Mouse (Mus musculus) forebrain, embryonic 13.5 days (tissue): ENCODE measurements around the gene Stk11ip. TPM values are rescaled to one million over a fixed set of nuclear protein-coding genes. Genes with fewer than 3 reads are reported as not detected.

Source experiments
- ATAC-seq: fragments of 200-750 bp; cut with Nextera tagmentation; 2 replicates; pipeline ENCODE4 v1.8.0; 2017
- H3K27ac ChIP-seq: fragments of 300-500 bp; sonication (generic); 2 replicates; pipeline ENCODE4 v1.5.1; 2015; ENCODE audit warnings: inconsistent platforms, mild to moderate bottlenecking, moderate library complexity
- H3K27me3 ChIP-seq: fragments of 300-500 bp; sonication (generic); 2 replicates; pipeline ENCODE4 v1.6.1; 2015; ENCODE audit warnings: mild to moderate bottlenecking, inconsistent platforms
- H3K36me3 ChIP-seq: fragments of 300-500 bp; sonication (generic); 2 replicates; pipeline ENCODE4 v1.6.1; 2015; ENCODE audit warnings: mild to moderate bottlenecking, inconsistent platforms; ENCODE audit not compliant: poor library complexity, severe bottlenecking
- H3K4me1 ChIP-seq: fragments of 300-500 bp; sonication (generic); 2 replicates; pipeline ENCODE4 v1.6.1; 2015; ENCODE audit warnings: inconsistent platforms
- H3K4me2 ChIP-seq: fragments of 300-500 bp; sonication (generic); 2 replicates; pipeline ENCODE4 v1.6.1; 2015; ENCODE audit warnings: inconsistent platforms, mild to moderate bottlenecking, moderate library complexity
- H3K4me3 ChIP-seq: fragments of 300-500 bp; sonication (generic); 2 replicates; pipeline ENCODE4 v1.5.1; 2015; ENCODE audit warnings: mild to moderate bottlenecking, inconsistent platforms
- H3K9ac ChIP-seq: fragments of 300-500 bp; sonication (generic); 2 replicates; pipeline ENCODE4 v1.6.1; 2015; ENCODE audit warnings: mild to moderate bottlenecking, inconsistent platforms
- H3K9me3 ChIP-seq: fragments of 300-500 bp; sonication (generic); replicated peaks from 2 replicates; pipeline ENCODE4 v1.6.1; 2016; ENCODE audit warnings: inconsistent platforms
- WGBS: fragments of 180-500 bp; shearing (Covaris S2); methylation state at CpG from one replicate; pipeline ENCODE4 v1.1.7; 2015; 5-methylcytosine and 5-hydroxymethylcytosine counted together
- polyA plus RNA-seq: library from polyadenylated mRNA; unstranded; fragments of >200 nt; fragmentation: Nextera tagmentation; extraction: Ambion mirVana; gene quantifications from 2 replicates; pipeline ENCODE4 v1.2.1, GENCODE M21; 2015

The Stk11ip gene
- polyA plus RNA-seq, 1 experiment from 2014 or later = 16.3 TPM

DNA sequence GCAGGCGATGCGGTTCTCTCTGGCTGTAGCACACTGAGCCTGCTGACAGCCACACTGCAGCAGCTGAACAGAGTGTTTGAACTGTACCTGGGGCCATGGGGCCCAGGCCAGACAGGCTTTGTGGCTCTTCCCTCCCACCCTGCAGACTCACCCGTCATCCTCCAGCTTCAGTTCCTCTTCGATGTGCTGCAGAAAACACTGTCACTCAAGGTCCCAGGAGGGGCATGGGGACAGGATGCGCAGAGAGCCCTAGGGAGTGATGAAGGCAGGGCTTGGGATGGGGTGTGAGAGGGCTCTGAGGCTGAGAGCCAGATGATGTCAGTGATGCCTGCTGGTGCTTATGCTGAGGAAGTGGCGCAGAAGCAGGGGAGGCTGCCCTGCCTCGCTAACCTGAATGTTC is 3.4 kb downstream of the Stk11ip start:
- 92% methylated on average over 7 of the region's 7 CpGs for WGBS
- no peak overlapping the region for H3K4me2 ChIP-seq
- no peaks in the 10 kb centered on the region for H3K9me3 ChIP-seq
- H3K36me3 ChIP-seq = peaks cover 29% of the 10 kb centered on the region
- no peaks in the 10 kb centered on the region for H3K27me3 ChIP-seq
- no peak overlapping the region for H3K9ac ChIP-seq
- no peak overlapping the region for H3K4me3 ChIP-seq
- H3K27ac ChIP-seq = no peak overlapping the region
- peaks cover 8% of the 10 kb centered on the region; the same call in 1 of the 2 replicates for H3K4me1 ChIP-seq
- ATAC-seq = no peak

DNA sequence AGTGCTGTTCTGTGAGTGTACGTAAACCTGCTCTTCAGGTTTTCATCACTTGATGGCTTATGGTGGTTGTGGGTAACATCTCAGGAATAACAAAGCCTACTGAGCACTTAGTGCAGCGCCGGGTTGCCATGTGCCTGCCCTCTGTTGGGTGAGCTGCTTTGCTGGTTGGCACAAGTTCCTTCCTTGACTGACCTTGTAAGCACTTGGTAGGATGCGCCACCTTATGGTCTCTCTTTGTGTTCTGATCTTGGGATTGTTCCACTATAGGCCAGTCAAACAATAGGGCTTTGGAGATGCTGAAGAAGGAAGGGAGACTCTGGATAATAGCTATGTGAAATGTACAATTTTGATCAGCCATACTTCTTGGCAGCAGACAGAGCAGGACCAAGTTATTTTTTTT is 9.2 kb downstream of the Stk11ip start:
- 73% methylated on average over 4 of the region's 4 CpGs for WGBS
- H3K9me3 ChIP-seq = no peaks in the 10 kb centered on the region
- no peaks in the 10 kb centered on the region for H3K27me3 ChIP-seq
- H3K4me1 ChIP-seq = no peaks in the 10 kb centered on the region
- H3K36me3 ChIP-seq = peaks cover 80% of the 10 kb centered on the region
- no peak overlapping the region for H3K9ac ChIP-seq
- no peak for ATAC-seq
- no peak overlapping the region for H3K4me3 ChIP-seq
- no peak overlapping the region for H3K27ac ChIP-seq
- no peak overlapping the region for H3K4me2 ChIP-seq

DNA sequence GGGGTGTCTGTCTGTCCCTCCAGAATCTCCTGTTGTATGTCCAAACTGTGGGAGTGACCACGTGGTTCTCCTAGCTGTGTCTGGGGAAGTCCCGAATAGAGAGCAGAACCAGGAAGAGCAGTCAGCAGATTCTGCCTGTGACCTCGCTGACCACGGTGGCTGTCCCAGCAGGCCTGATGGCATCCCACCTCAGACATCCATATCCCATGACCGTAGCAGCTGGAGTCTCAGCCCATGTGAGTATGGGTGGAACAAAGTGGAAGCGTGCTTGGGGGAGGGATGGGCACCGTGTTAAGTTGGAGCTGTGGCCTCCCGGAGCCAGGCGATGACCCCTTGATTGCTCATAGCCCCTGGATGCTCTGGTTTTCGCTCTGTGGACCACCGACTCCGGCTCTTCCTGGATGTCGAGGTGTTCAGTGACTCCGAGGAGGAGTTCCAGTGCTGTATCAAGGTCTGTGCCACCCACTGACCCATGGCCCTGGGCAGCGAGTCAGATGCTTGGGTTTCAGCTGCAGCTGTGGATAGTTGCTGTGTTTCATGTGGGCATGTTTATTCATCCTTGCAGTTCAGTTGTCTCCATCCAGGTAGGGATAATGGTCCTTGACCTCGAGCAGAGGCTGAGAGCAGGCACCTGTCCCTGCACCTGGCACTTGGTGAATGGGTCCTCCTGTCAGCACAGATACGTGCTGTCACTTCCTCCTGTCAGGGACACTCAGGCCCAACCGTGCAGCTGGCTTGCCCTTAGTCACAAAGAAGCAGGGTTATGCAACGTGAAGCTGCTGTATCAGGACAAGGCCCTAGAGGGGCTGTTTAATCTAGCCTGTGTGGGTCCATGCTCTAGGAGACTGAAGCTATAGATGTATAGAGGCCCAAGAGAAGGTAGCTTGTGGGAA is 11.2 kb downstream of the Stk11ip start:
- no peaks in the 10 kb centered on the region for H3K9me3 ChIP-seq
- peaks cover 79% of the 10 kb centered on the region for H3K36me3 ChIP-seq
- H3K4me3 ChIP-seq = no peak overlapping the region
- no peaks in the 10 kb centered on the region for H3K27me3 ChIP-seq
- ATAC-seq = no peak
- H3K4me2 ChIP-seq = no peak overlapping the region
- 92% methylated on average over 19 of the region's 19 CpGs for WGBS
- H3K27ac ChIP-seq = no peak overlapping the region
- no peak overlapping the region for H3K9ac ChIP-seq
- H3K4me1 ChIP-seq = no peaks in the 10 kb centered on the region

DNA sequence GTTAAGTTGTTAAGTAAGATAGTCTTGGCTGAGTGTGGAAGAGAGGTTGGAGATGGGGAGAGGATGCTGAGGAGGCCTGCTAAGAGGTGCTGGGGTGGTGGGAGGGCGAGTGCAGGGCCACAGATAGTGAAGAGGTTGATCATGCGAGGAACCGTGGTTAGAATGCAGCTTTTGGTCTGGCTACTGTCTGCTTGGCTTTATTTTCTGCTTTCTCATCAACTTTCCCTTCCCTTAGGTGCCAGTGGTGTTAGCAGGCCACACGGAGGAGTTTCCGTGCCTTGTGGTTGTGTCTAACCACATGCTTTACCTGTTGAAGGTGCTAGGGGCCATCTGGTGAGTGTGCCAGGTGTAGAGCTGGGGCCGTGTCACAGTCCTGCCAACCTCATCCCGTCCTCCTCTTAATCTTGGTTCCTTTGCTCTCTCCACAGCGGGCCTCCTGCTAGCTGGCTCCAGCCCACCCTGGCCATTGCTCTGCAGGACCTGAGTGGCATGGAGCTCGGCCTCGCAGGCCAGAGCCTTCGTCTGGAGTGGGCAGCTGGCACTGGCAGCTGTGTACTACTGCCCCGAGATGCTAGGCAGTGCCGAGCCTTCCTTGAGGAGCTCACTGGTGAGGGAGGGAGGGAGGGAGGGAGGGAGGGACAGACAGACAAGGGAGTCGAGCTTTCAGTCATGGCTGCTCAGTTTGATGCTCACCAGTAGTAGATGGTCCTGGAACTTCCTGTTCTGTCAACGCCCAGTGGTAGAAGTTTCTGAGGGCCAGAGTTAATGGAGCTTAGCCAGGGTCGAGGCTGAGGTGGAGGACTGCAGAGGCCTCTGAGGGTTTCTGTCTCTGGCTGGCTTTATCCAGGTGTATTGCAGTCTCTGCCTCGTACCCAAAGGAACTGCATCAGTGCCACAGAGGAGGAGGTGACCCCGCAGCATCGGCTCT is 12.3 kb downstream of the Stk11ip start:
- Histone ChIP-seq H3K27me3 (no peaks in the 10 kb centered on the region), H3K4me3 (no peak overlapping the region), H3K9ac (no peak overlapping the region), H3K4me1 (no peaks in the 10 kb centered on the region), H3K27ac (no peak overlapping the region), H3K4me2 (no peak overlapping the region), H3K9me3 (no peaks in the 10 kb centered on the region), H3K36me3 (peaks cover 76% of the 10 kb centered on the region)
- no peak for ATAC-seq
- 88% methylated on average over 19 of the region's 19 CpGs for WGBS

DNA sequence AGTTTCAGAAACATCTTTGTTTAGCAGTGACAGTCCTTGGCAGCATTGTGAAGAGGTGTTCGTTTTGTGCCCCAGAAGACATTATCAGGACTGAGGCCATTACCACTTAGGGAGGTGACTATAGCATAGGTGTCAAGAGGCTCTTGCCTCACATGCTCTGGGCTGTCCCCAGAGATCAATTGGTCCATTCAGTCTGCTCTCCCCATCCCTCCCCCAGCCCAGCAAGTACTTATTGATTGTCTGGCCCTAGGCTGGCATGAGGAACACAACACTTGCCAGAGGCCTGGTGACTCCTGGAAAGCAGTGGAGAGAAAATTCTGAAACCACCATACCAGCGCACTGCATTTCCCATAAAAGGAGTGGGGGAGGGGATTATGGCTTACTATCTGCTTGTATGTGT is 16.3 kb downstream of the Stk11ip start:
- H3K9ac ChIP-seq = no peak overlapping the region
- no peaks in the 10 kb centered on the region for H3K27me3 ChIP-seq
- no peaks in the 10 kb centered on the region for H3K4me1 ChIP-seq
- WGBS = 86% methylated on average over 2 of the region's 2 CpGs
- H3K36me3 ChIP-seq = peaks cover 44% of the 10 kb centered on the region
- H3K4me3 ChIP-seq = no peak overlapping the region
- no peaks in the 10 kb centered on the region for H3K9me3 ChIP-seq
- no peak for ATAC-seq
- H3K27ac ChIP-seq = no peak overlapping the region
- no peak overlapping the region for H3K4me2 ChIP-seq

DNA sequence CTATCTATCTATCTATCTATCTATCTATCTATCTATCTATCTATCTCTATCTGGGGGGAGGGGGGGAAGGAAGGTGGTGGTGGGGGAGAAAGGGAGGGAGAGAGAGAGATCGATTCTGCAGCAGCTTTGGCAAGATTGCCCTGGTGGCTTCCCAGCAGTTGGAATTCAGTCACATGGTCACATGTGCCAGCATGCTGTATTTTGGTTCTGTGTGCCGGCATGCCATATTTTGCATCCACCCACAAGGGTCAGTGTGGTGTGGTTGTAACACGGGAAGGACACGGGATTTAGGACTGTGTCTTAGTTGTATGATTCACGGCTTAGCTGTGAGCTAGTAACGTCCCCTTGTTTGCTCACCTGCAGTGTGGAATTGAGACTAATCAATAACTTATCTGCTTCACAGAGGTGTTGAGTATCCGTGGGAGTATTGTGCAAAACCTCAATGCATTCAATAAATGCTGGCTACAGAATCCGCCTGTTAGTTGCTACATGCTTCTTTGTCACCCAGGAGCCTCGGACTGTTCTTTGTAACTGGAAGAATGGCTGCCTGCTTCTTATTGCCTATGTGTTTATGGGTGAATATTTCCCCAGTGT is 17.4 kb downstream of the Stk11ip start:
- no peak overlapping the region for H3K9ac ChIP-seq
- no peak overlapping the region for H3K27ac ChIP-seq
- H3K36me3 ChIP-seq = peaks cover 34% of the 10 kb centered on the region
- H3K27me3 ChIP-seq = no peaks in the 10 kb centered on the region
- ATAC-seq = no peak
- H3K4me1 ChIP-seq = no peaks in the 10 kb centered on the region
- H3K4me2 ChIP-seq = no peak overlapping the region
- no peaks in the 10 kb centered on the region for H3K9me3 ChIP-seq
- H3K4me3 ChIP-seq = no peak overlapping the region
- 82% methylated on average over 9 of the region's 9 CpGs for WGBS

DNA sequence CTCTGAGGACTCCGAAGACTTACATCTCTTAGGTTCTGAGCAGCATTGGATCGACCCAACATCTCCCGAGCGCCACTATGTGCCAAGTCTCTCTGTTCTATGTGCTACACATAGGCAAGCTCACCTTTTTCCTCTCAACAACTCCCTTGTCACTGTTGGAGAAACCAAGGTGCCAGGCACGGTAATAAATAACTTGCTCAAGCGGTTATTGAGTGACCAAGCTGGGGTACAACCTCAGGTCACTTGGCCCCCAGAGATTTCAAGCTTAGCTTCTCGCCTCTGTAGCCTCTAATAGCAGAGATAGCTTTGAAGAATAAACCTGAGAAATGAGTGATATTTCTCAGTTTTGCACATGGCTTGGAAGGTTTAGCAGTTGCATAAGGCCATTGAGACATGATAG is 20.2 kb downstream of the Stk11ip start:
- peaks cover 6% of the 10 kb centered on the region; the same call in 1 of the 2 replicates for H3K4me1 ChIP-seq
- ATAC-seq = no peak
- no peak overlapping the region for H3K4me2 ChIP-seq
- H3K4me3 ChIP-seq = no peak overlapping the region
- no peak overlapping the region for H3K27ac ChIP-seq
- H3K36me3 ChIP-seq = peaks cover 9% of the 10 kb centered on the region
- H3K27me3 ChIP-seq = no peaks in the 10 kb centered on the region
- H3K9me3 ChIP-seq = no peaks in the 10 kb centered on the region
- 90% methylated on average over 7 of the region's 7 CpGs for WGBS
- no peak overlapping the region for H3K9ac ChIP-seq

DNA sequence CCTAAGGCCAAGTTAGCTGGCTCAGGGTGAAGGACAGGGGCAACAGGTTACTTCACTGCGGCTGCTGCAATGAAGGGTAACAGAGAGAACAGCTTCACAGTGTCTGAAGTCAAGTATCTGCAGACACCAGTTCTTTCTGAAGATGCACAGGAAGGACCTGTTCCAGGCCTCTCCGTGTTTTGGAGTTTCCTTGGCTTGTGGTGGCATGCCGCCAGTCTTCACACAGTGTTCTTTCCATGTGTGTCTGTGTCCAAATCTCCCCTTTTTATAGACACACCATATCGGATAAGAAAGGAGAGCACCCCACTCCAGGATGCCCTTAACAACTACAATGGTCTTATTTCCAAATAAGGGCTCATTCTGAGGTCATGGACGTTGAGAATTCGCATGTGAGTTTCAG is 23.0 kb downstream of the Stk11ip start:
- no peak overlapping the region for H3K27ac ChIP-seq
- H3K27me3 ChIP-seq = no peaks in the 10 kb centered on the region
- H3K4me1 ChIP-seq = peaks cover 14% of the 10 kb centered on the region
- H3K4me2 ChIP-seq = no peak overlapping the region
- H3K9ac ChIP-seq = no peak overlapping the region
- no peak for ATAC-seq
- H3K4me3 ChIP-seq = no peak overlapping the region
- no peaks in the 10 kb centered on the region for H3K9me3 ChIP-seq
- WGBS = 93% methylated on average over 6 of the region's 6 CpGs
- H3K36me3 ChIP-seq = peaks cover 12% of the 10 kb centered on the region; the same call in 1 of the 2 replicates

DNA sequence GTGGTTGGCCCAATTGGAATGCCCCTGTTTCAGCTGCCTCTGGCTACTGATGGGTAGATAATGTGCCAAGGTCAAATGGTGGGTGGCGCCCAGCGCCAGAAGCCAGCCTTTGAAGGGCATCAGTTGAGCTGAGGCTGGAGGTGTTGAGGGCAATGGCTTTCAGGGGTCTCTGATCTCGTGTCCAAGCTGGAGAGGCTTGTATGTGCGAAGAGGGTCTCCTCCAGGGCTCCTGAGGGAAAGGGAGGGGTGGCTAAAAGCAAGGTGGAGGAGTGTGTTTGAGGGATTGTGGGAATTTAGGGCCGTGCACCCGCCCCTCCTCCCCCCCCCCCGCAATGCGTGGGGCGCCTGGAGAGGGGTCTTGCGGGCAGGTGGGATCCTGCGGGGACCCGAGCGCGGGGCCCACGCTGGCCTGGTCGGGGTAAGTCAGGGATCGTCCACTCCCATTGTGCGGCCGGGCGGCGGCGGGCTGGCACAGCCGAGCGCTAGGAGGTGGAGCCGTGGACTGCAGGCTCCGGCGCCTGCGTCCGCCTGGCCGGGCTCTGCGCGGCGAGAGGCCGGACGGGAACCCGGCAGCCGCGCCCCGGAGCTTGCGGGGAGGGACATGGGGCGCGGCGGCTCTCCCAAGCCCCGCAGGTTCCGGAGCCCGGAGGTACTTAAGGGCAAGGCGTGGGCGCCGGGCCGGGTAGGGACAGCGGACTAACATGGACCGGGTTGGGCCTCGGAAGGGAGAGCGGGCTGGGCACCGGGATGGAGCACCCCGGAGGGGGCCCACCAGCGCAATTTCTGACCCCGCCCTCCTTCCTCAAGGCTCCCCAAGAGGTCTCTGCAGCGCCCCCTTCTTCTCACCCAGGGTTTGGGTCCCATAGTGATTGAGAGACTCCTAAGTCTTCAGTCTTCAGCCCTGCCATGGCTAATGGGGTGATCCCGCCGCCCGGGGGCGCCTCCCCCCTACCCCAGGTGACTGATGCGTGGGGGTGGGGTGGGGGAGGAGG is 24.9 kb downstream of the Stk11ip start, which contains the start of gene Slc4a3:
Gene Slc4a3, plus strand, starts transcription at position 302 of the 992 bp plus-strand sequence.
- peak within 1 kb of the TSS; percentile 60 for H3K4me3 ChIP-seq
- 2% methylated on average over 51 of the region's 64 CpGs for WGBS
- peak within 1 kb of the TSS; percentile 86 for H3K9ac ChIP-seq
- H3K27me3 ChIP-seq = no peaks in the 10 kb centered on the region
- ATAC-seq = peak; percentile 87
- peaks cover 26% of the 10 kb centered on the region for H3K36me3 ChIP-seq
- peak within 1 kb of the TSS; percentile 72 for H3K4me2 ChIP-seq
- peaks cover 14% of the 10 kb centered on the region for H3K4me1 ChIP-seq
- no peaks in the 10 kb centered on the region for H3K9me3 ChIP-seq
- H3K27ac ChIP-seq = peak within 1 kb of the TSS; percentile 36

DNA sequence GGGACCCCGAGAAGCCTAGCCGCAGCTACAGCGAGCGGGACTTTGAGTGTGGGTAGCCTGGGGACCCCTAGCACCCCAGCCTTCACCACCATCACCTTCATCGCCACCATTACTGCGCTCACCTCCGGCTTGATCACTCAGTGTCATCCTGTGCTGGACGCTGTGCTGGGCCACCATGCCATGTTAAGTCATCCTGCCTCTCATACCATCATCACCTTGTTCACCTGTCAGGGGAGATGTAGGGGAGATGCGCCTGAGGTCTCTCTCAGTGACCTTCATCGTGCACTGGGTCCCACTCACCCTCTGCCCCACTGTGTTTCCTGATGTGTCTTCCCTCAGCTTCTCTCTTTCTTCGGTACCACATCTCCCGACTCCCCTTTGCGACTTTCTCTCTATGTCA is 26.0 kb downstream of the Stk11ip start:
- H3K27ac ChIP-seq = no peak overlapping the region
- ATAC-seq = no peak
- no peaks in the 10 kb centered on the region for H3K27me3 ChIP-seq
- peaks cover 37% of the 10 kb centered on the region for H3K36me3 ChIP-seq
- peaks cover 14% of the 10 kb centered on the region for H3K4me1 ChIP-seq
- H3K4me3 ChIP-seq = peak overlapping the region; percentile 60; the same call in 1 of the 2 replicates
- no peak overlapping the region for H3K9ac ChIP-seq
- no peaks in the 10 kb centered on the region for H3K9me3 ChIP-seq
- H3K4me2 ChIP-seq = peak overlapping the region; percentile 72
- WGBS = 96% methylated on average over 13 of the region's 13 CpGs

DNA sequence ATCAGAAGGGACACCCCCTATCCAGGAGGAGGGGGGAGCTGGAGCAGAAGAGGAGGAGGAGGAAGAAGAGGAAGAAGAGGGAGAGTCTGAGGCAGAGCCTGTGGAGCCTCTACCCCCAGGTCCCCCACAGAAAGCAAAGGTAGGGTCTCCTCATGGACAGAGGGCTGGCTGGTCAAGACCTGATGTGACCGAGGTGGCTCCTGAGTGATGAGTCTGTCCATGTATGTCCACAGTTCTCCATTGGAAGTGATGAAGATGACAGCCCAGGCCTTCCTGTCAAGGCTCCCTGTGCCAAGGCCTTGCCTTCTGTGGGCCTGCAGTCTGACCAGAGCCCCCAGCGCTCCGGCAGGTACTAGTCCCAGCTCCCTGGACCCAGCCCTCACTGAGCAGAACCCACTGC is 26.8 kb downstream of the Stk11ip start:
- Histone ChIP-seq H3K4me3 (no peak overlapping the region), H3K27me3 (no peaks in the 10 kb centered on the region), H3K36me3 (peaks cover 45% of the 10 kb centered on the region), H3K4me2 (no peak overlapping the region), H3K27ac (no peak overlapping the region), H3K9me3 (no peaks in the 10 kb centered on the region), H3K9ac (no peak overlapping the region), H3K4me1 (peaks cover 14% of the 10 kb centered on the region)
- 96% methylated on average over 3 of the region's 3 CpGs for WGBS
- no peak for ATAC-seq
